ENCODE assay signal across 11 mouse cellular contexts in the genomic region with DNA sequence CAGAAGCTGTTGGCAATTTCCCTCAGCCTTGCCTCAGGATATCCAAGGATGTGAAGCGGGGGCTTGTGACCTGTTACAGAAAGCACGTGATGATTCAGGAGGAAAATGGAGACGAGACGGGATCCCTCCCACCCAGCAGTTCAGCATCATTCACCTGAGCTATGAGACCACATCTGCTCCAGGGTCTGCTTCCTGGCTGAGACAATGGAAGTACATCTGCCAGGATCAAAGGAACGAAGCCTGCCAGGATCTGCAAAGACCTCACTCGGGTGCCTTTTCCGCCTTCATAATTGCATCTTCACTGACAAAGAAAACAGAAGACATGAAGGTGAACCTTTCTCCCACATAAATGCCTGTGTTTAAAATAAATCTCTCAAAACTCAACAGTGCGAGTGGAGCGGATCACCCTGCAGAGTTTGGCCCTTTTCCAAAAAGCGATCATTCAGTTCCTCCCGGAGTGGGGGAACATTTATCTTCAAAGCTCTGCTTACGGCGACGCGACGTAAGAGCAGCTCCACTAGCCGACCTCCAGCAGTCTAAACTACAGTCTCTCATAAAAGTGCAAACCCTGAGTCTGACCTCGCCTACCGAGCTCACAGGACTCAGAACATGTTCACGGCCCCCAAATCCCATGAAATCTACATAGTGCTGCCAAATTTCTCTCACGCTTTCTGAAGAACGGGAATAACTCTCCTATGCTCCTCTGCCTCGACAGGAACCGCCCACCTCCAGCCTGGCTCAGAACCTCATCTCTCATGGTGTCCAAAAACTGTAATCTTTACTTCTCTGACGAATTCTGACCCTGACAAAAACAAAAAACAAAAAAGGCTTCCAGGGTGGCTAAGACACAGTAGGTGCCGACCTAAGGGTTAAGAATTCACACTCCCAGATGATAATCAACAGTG.
DNase-seq lines count a peak whose midpoint lies in the region; ATAC-seq lines count a peak whose summit lies in the region.
"Had no signal": no experiment of that assay in that cellular context is flagged by ENCODE, and none has a peak within 500 bp of the region (broad histone marks: within the 10 kb centered on the region; RNA-seq: fewer than 3 reads in every experiment).

No protein-coding gene starts in this region.

- peaks cover 6% of the 10 kb centered on the region; the same call in 1 of the 2 replicates for H3K4me1 ChIP-seq in heart, embryonic 13.5 days
- H3K4me1 ChIP-seq in heart, embryonic 11.5 days (ENCODE audit: control insufficient read depth, insufficient read depth, low read length), result no peaks in the 10 kb centered on the region
- 0 out of 2 replicates have a peak, but pooled peaks cover 6% of the 10 kb centered on the region for H3K4me1 ChIP-seq in lung, embryonic 16.5 days (replicated peaks; ENCODE audit: control insufficient read depth, insufficient read depth, low read length)
- H3K4me1 ChIP-seq in intestine, embryonic 14.5 days (replicated peaks; ENCODE audit: control insufficient read depth, insufficient read depth, low read length), result 0 out of 2 replicates have a peak, but pooled peaks cover 3% of the 10 kb centered on the region
- no peaks in the 10 kb centered on the region for H3K4me1 ChIP-seq in neural tube, embryonic 14.5 days (ENCODE audit: control insufficient read depth, insufficient read depth, low read length)

- H3K27me3 ChIP-seq in heart, embryonic 13.5 days (replicated peaks), result peaks cover 4% of the 10 kb centered on the region; the same call in 1 of the 2 replicates
- H3K27me3 ChIP-seq in heart, embryonic 11.5 days (ENCODE audit: control insufficient read depth, insufficient read depth, low read length), result no peaks in the 10 kb centered on the region; the same call in 1 of the 2 replicates
- no peaks in the 10 kb centered on the region for H3K27me3 ChIP-seq in lung, embryonic 16.5 days (ENCODE audit: control insufficient read depth, insufficient read depth, low read depth, low read length)
- H3K27me3 ChIP-seq in intestine, embryonic 14.5 days (replicated peaks; ENCODE audit: control insufficient read depth, insufficient read depth, low read length), result no peaks in the 10 kb centered on the region
- H3K27me3 ChIP-seq in neural tube, embryonic 14.5 days (ENCODE audit: control insufficient read depth, insufficient read depth, low read length), result no peaks in the 10 kb centered on the region

- H3K4me3 ChIP-seq in heart, embryonic 13.5 days, result no peak overlapping the region
- no peak overlapping the region for H3K4me3 ChIP-seq in heart, embryonic 11.5 days (ENCODE audit: low read depth, low read length)
- H3K4me3 ChIP-seq in lung, embryonic 16.5 days (ENCODE audit: low read length), result peak overlapping the region; percentile 23
- peak overlapping the region; percentile 2; the same call in 1 of the 2 replicates for H3K4me3 ChIP-seq in intestine, embryonic 14.5 days (ENCODE audit: low read depth, low read length)
- no peak overlapping the region for H3K4me3 ChIP-seq in neural tube, embryonic 14.5 days (ENCODE audit: low read depth, low read length)

- no peaks in the 10 kb centered on the region for H3K36me3 ChIP-seq in heart, embryonic 13.5 days
- no peaks in the 10 kb centered on the region for H3K36me3 ChIP-seq in heart, embryonic 11.5 days (ENCODE audit: control insufficient read depth, insufficient read depth, low read length)
- no peaks in the 10 kb centered on the region for H3K36me3 ChIP-seq in lung, embryonic 16.5 days (ENCODE audit: control insufficient read depth, insufficient read depth, low read length)
- H3K36me3 ChIP-seq in intestine, embryonic 14.5 days (ENCODE audit: control insufficient read depth, insufficient read depth, low read length), result no peaks in the 10 kb centered on the region
- no peaks in the 10 kb centered on the region for H3K36me3 ChIP-seq in neural tube, embryonic 14.5 days (ENCODE audit: control insufficient read depth, insufficient read depth, low read length)
- H3K36me3 ChIP-seq: G1E had no signal

- WGBS in heart, embryonic 13.5 days, result 53% methylated on average over 26 of the region's 26 CpGs
- WGBS in heart, embryonic 11.5 days (ENCODE audit: insufficient replicate concordance), result 58% methylated on average over 26 of the region's 26 CpGs
- 32% methylated on average over 26 of the region's 26 CpGs for WGBS in lung, embryonic 16.5 days
- 36% methylated on average over 26 of the region's 26 CpGs for WGBS in intestine, embryonic 14.5 days
- WGBS in neural tube, embryonic 14.5 days, result 58% methylated on average over 26 of the region's 26 CpGs

- no peak for ATAC-seq in heart, embryonic 13.5 days (ENCODE audit: extremely low read depth, insufficient number of reproducible peaks, low FRiP score, low TSS enrichment)
- ATAC-seq in heart, embryonic 11.5 days (replicated peaks; ENCODE audit: insufficient number of reproducible peaks, low FRiP score, low TSS enrichment), result no peak
- no peak for ATAC-seq in lung, embryonic 16.5 days (ENCODE audit: low read depth)
- no peak for ATAC-seq in intestine, embryonic 14.5 days (replicated peaks; ENCODE audit: low FRiP score, low TSS enrichment, low read depth)
- ATAC-seq in neural tube, embryonic 14.5 days (ENCODE audit: low read depth), result no peak

- no peak overlapping the region for H3K27ac ChIP-seq in heart, embryonic 13.5 days (replicated peaks)
- no peak overlapping the region for H3K27ac ChIP-seq in heart, embryonic 11.5 days (ENCODE audit: low read depth, low read length)
- H3K27ac ChIP-seq in lung, embryonic 16.5 days (ENCODE audit: low read length), result no peak overlapping the region
- H3K27ac ChIP-seq in intestine, embryonic 14.5 days (ENCODE audit: low read depth), result no peak overlapping the region
- H3K27ac ChIP-seq in neural tube, embryonic 14.5 days (ENCODE audit: low read depth, low read length), result no peak overlapping the region

- peak overlapping the region; percentile 43 for H3K4me2 ChIP-seq in heart, embryonic 13.5 days
- no peak overlapping the region for H3K4me2 ChIP-seq in heart, embryonic 11.5 days
- peak overlapping the region; percentile 44 for H3K4me2 ChIP-seq in lung, embryonic 16.5 days (ENCODE audit: low read depth, low read length)
- peak overlapping the region; percentile 45 for H3K4me2 ChIP-seq in intestine, embryonic 14.5 days (ENCODE audit: low read length)
- peak overlapping the region; percentile 26; the same call in 1 of the 2 replicates for H3K4me2 ChIP-seq in neural tube, embryonic 14.5 days (ENCODE audit: low read depth, low read length)

- no peak overlapping the region for H3K9ac ChIP-seq in heart, embryonic 13.5 days
- H3K9ac ChIP-seq in heart, embryonic 11.5 days (ENCODE audit: low read depth, low read length), result no peak overlapping the region
- no peak overlapping the region for H3K9ac ChIP-seq in lung, embryonic 16.5 days (ENCODE audit: low read length)
- no peak overlapping the region for H3K9ac ChIP-seq in intestine, embryonic 14.5 days (ENCODE audit: low read length)
- no peak overlapping the region for H3K9ac ChIP-seq in neural tube, embryonic 14.5 days (replicated peaks; ENCODE audit: low read depth, low read length)

- no peaks in the 10 kb centered on the region for H3K9me3 ChIP-seq in heart, embryonic 13.5 days
- no peaks in the 10 kb centered on the region for H3K9me3 ChIP-seq in heart, embryonic 11.5 days (replicated peaks; ENCODE audit: control insufficient read depth, low read length)
- no peaks in the 10 kb centered on the region; the same call in 1 of the 2 replicates for H3K9me3 ChIP-seq in lung, embryonic 16.5 days (ENCODE audit: control insufficient read depth, low read length)
- H3K9me3 ChIP-seq in intestine, embryonic 14.5 days (ENCODE audit: control insufficient read depth, low read length), result 0 out of 2 replicates have a peak, but pooled peaks cover 6% of the 10 kb centered on the region
- no peaks in the 10 kb centered on the region; the same call in 1 of the 2 replicates for H3K9me3 ChIP-seq in neural tube, embryonic 14.5 days (ENCODE audit: control insufficient read depth, low read length)
- H3K9me3 ChIP-seq: G1E had no signal

- no peak for DNase-seq in lung, postnatal 4 days
- DNase-seq in intestine, embryonic 14.5 days (ENCODE audit: low spot score), result peak; percentile 61
- DNase-seq in embryo, embryonic 10 days (ENCODE audit: low spot score), result no peak
- DNase-seq: adrenal gland, adult 2 months; gastrocnemius, postnatal 36 days; kidney, postnatal 25 days had no signal

Comparison
In these comparisons a context has a peak if more than half of its experiments do, and no peak if none do; other contexts are left out.
1. H3K4me3 ChIP-seq: peak in lung, embryonic 16.5 days (single experiment) and intestine, embryonic 14.5 days (single experiment); none in heart, embryonic 13.5 days (single experiment), heart, embryonic 11.5 days (single experiment) and neural tube, embryonic 14.5 days (single experiment).